Mouse (Mus musculus) testis, adult 2 months (tissue): ENCODE data around the gene Tbkbp1.

Experiments used
- CTCF ChIP-seq: fragments of 200-500 bp; IDR thresholded peaks from 2 replicates; pipeline ENCODE4 v1.5.1; 2012; ENCODE audit warnings: low read depth, mild to moderate bottlenecking, inconsistent platforms, low read length, moderate library complexity; ENCODE audit not compliant: control insufficient read depth, insufficient read depth, insufficient replicate concordance
- POLR2A ChIP-seq: fragments of 200-500 bp; IDR thresholded peaks from 2 replicates; pipeline ENCODE4 v1.6.1; 2012; ENCODE audit warnings: low read depth, mild to moderate bottlenecking, inconsistent platforms, low read length, moderate library complexity; ENCODE audit not compliant: control insufficient read depth

GRCm38 (mm10) chr11:97178198-97178597 lies 26.9 kb upstream of the Tbkbp1 start:
- TF ChIP-seq CTCF = no peak
- TF ChIP-seq POLR2A = no peak
